Mouse (Mus musculus) spleen, postnatal 36 days (tissue): Measurements from ENCODE around the gene Timm29.
A peak's percentile ranks its signal among the peaks of the same experiment; 100 is the strongest.
"Not testable (repeated sequence)": the region's sequence is repeated elsewhere in the genome, so short reads cannot be mapped to it uniquely, and the experiment has no call there.

Experiments
- DNase-seq, 2 experiments: peaks; one replicate each; pipeline ENCODE4 v3.0.0; 2022; ENCODE audit warnings: low spot score in 2 of 2, mixed read lengths in 1 of 2

The Timm29 gene

DNA sequence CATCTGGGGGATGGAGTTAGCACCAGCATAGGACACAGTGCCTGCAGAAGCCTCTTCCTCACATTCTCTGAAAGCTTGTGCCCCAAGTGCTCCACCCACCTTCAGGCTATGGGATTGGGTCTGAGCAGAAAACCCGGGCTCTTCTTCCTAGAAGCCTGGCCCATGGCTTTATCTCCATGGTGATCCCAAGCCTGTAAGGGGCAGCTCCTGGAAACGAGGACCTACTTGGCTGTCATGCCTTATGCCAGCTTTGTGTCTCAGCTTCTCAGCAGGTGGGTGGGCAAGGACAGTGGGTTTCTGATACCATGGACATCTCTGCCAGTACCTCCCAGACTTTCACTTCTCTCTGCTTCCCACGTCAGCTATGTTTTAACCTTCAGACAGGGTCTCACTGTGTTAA is 14.3 kb upstream of the Timm29 start:
- no peak for DNase-seq

DNA sequence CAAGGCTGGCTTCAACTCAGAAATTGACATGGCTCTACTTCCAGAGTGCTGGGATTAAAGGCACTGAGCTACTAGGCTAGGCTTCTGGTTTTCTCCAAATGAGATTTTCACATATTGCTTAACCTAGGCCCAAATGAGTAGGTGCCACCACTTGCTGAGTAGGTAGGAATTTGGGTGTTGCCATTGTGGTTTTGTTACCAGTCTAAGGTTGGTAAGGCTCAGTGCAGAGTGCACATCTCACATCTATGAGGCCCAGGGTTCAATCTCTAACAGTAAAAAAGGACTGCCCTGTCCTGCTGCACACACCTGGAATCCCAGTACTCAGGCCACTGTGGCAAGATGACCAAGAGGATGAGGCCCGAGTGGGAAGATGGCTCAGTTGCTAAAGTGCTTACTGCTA is 7.1 kb upstream of the Timm29 start:
- DNase-seq = no peak

DNA sequence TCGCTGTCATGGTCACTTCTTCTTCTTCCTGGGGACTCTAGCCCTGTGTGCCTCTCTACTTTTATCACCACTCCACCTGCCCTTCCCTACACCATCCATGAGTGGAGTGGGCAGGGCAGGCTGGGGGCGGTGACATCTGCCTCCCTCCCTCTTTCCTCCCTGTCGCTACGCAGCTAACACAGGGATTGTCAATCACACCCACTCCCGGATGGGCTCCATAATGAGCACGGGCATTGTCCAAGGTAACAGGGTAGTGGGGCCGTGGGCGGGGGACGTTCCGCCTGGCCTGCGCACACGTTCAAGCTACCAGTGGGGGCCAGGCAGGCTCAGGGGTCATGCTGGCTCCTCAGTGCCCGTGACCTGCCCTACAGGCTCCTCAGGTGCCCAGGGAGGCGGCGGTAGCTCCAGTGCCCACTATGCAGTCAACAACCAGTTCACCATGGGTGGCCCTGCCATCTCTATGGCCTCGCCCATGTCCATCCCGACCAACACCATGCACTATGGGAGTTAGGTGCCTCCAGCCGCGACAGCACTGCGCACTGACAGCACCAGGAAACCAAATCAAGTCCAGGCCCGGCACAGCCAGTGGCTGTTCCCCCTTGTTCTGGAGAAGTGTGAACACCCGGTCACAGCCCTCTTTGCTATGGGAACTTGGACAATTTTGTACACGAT is 4.7 kb upstream of the Timm29 start:
- DNase-seq = no peak

DNA sequence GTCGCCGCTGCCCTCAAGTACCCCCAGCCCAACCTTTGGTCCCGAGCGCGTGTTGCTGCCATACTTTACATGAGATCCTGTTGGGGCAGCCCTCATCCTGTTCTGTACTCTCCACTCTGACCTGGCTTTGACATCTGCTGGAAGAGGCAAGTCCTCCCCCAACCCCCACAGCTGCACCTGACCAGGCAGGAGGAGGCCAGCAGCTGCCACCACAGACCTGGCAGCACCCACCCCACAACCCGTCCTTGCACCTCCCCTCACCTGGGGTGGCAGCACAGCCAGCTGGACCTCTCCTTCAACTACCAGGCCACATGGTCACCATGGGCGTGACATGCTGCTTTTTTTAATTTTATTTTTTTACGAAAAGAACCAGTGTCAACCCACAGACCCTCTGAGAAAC is 4.2 kb upstream of the Timm29 start:
- no peak for DNase-seq

DNA sequence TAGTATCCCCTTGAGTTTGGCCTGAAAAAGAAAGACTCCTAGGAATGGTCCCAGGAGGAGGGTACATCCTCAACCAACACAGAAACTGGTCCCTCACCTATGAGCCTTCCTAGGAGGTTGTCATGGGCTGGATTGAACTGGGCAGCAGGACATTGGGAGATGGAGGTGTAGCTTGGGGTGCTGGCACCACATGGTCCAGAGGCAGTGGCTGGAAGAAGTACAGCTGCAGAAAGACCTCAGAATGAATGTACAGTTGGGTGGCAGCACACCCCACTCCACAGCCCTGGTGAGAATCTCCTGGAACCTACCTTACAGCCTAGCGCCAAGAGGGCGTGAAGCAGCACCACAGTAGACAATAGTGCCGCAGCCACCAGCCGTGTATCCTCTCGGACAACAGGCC is 3.0 kb upstream of the Timm29 start:
- DNase-seq = no peak

DNA sequence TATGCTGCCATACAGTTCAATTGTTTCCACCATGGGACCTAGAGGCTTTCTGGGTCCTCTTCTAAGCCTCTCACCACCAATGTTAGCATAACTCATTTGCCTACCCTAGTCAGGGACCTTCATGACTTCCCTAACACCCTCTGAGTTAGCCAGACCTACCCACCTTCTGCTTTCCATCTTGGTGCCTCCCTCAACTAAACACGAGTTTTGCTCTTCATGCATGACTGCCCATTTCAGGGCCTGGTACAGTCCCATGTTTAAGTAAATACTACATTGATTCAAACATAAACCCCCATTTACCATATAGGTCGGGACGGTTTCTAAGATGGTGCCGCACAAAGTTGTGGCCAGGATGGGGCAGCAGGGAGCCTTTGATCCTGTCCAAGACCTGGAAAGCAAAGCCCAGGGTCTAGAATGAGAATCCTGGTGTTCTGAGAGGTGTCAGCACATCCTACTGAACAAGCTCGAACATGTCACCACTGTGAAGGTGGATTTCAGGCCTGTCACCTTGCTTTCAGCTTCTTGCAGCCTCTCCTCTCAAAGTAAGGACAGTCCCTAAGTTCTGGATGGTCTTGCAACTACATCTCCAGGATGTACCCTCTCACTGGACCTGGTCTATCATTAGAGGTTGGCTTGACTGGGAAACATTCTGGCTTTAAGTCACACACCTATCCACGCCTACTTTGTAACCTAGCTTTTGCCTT is 1.2 kb upstream of the Timm29 start:
- DNase-seq = no peak

DNA sequence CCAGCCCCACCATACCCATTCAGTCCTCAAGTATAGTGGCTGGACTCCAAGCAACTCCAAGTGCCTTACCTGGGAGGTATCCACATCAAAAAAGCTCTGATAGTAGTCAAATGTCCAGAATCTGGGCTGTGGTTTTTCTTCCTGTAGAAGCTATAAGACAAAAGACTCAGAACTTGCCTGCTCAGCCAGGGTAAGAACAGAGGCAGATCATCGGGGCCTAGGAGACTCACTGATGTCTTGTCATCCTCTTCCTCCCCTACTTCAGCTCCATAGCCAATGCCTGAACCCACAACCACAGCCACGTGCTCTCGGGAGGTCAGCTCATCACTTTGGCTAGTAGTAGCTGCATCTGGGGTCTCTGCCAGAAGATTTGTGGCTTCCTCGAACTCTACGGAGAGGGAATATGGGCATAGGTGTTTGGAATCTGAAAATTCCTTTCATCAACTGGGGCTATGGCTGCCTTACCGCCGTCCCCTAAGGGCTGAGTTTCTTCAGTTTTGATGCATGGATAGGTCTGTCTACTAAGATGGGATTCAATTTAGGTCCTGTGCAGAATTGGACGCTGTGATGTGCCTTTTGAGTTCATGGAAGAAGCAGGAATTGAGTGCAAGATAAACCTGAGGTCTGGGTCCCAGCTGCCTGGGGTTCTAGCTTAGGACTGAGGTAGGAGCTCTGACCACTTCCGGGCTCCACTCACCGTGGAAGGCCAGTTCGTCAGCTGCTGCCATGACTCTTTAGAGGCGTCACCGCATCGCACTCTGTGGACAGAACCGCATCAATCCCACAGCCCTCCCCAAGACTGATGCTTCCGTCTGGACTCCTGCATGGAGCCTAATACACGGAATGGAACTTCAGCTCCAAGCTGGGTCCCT is 455 bp upstream of the Timm29 start:
- no peak for DNase-seq

DNA sequence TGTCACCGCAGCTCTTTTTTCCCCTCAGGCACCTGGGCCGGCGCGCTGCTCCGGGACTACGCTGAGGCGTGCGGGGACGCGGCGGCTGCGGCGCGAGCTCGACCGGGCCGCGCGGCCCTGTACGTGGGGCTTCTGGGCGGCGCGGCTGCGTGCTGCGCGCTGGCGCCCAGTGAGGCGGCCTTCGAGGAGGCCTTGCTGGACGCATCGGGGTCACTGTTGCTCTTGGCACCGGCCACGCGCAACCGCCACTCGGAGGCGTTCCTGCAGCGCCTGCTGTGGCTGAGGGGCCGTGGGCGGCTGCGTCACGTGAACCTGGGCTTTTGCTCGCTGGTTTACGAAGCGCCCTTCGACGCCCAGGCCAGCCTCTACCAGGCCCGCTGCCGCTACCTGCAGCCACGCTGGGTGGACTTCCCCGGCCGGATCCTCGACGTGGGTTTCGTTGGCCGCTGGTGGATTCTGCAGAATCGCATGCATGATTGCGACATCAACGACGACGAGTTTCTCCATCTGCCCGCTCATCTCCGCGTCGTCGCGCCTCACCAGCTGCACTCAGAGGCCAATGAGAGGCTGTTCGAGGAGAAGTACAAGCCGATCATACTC is 700 bp downstream of the Timm29 start:
- peak; percentile 35 to 46 for DNase-seq

DNA sequence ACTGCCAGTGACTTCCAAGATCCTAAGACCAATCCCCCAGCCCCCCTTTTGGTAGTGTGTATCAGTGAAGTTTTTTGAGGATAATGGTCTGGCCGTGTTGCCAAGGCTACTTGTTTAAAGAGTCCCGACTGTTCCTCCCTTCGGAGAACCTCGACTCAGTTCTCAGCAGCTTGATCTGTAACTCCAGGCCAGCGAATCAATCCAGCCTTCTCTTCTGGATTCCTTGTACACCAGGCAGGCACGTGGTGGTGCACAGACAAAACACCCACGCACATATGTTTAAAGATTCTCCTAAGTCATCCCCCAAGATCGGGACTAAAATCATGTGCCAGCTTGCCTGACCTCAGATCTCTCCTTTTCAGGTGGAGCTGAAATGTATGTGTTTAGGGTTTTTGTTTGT is 1.8 kb downstream of the Timm29 start:
- DNase-seq = not testable (repeated sequence)

DNA sequence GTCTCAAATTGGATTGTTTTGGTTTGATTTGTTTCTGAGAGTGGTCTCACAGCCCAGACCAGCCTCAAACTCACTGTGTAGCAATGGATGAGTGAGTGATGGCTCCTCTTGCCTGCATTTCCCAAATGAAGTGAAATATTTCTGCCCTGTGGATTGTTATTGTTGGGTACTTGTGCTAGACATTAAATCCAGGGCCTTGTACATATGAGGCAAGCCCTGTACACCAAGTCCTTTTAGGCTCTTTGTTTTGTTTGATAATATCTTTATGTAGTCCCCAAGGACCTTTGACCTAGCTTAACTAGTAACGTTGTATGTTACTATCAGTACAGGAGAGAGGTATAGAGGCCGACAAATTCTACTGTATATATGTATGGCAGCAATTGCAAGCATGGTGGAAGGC is 2.3 kb downstream of the Timm29 start:
- DNase-seq = no peak

DNA sequence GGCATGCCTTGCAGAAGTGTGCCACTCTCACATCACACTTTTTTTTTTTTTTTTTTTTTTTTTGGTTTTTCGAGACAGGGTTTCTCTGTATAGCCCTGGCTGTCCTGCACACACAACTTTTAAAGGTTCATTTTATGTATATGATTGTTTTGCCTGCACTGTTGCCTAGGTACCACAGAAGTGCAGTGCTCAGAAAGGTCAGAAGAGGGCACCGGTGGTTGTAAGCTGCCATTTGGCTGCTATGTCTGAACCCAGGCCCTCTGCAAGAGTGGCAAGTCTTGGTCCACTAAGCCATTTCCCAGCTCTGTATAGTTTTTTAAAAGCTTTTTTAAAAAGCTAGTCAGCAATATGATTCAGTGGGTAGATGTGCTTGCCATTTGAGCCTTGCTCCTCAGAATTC is 5.7 kb downstream of the Timm29 start:
- DNase-seq = peak in 1 of 2 experiments; percentile 20

DNA sequence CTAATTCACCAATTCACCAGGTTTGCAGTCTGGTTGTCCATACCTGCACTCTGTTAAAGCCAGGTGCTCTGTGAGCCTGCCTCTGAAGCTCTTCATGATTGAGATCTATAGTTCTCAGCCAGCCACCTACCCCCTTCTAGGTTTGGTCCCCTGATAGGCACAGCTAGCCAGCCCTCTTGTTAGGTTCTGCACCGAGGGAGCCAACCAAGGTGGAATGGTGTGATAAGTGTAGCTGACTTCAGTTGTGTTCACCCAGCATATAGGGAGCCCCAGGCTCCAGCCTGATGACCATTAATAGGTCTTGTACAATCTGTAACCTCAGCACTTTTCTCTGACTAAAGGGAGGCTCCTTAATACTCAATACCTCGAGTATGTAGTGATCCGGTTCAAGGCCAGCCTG is 7.7 kb downstream of the Timm29 start:
- DNase-seq = no peak

DNA sequence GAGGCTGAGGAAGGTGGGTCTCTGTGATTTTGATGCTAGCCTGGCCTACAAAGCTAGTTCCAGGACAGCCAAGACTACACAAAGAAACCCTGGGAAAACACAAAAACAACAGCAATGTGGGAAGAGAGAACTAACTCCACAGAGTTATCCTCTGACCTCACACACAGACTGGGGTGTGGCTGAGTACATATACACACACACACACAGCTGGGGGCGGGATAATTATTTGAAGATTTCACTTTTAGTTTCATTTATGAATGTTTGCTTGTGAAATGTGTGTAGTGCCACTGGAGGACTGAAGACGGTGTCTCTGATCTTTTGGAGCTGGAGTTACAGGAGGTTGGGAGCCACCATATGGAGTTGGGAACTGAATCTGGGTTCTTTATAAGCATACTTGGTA is 8.6 kb downstream of the Timm29 start:
- DNase-seq = no peak

DNA sequence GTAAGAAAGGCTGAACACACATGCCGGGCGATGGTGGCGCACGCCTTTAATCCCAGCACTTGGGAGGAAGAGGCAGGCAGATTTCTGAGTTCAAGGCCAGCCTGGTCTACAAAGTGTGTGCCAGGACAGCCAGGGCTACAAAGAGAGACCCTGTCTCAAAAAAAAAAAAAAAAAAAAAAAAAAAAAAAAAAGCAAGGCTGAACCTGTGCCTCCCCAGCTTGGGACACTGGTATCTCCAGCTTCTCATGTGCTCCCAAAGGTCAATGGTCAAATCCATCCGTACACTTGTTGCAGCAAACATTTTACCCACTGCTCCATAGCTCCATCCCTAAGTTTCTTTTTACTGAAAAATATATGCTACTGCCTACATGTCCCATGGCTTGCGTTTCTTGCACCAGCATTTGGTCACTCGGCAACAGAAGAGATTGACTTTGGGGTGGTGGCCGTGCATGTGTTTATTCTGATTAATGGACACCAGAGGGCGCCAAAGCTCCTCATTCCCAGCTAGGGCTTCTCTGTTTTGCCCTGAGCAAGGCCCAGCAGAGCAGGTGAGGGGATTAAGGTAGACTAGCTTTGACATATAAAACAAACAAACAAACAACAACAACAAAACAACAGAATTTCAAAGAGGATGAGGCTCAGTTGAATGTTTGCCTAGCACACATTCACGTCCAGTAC is 9.3 kb downstream of the Timm29 start:
- peak; percentile 63 to 68 for DNase-seq

DNA sequence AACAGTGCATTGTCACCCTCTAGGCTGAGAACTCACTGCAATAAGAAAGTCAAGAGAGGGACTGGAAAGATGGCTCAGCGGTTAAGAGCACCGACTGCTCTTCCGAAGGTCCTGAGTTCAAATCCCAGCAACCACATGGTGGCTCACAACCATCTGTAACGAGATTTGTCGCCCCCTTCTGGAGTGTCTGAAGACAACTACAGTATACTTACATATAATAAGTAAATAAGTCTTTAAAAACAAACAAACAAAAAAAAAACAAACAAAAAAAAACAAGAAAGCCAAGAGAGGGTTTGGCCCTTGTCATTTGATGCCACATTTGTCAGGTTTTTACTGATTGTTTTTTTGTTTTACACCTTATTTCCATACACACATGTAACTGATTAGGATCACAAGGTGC is 11.6 kb downstream of the Timm29 start:
- DNase-seq = no peak

DNA sequence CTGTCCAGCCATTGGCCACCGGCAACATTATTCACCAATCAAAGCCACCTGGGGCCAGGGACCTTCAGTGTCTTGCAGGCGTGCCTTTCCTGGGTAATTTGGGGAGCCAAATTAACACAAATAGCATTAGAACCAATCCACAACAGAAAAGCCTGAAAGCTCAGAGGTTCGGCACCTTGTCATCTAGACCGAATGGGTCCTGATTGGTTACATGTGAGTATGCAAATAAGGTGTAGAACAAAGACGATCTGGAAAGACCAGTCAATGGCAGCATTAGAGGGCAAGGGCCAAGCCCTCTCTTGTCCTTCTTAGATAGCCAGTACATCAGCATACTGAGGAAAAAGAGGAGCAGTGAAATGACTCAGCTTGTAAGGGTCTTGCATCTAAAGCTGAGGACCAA is 13.3 kb downstream of the Timm29 start:
- no peak for DNase-seq

DNA sequence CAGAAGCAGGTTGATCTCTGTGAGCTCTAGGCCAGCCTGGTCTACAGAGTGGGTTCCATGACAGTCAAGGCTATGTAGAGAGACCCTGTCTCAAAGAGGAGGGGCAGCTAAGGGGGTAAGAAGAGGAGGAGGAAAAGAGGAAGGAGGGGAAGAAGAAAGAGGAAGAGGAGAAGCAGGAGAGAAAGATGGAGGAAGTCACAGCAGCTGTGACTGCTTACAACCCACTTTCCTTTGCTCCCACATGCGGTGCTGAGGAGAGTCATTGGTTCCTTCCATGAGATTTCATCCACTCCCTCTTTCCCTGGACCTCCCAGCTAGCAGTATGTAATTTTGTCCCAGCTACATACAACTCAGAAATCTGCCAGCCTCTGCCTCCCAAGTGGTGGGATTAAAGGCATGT is 14.1 kb downstream of the Timm29 start:
- DNase-seq = no peak

DNA sequence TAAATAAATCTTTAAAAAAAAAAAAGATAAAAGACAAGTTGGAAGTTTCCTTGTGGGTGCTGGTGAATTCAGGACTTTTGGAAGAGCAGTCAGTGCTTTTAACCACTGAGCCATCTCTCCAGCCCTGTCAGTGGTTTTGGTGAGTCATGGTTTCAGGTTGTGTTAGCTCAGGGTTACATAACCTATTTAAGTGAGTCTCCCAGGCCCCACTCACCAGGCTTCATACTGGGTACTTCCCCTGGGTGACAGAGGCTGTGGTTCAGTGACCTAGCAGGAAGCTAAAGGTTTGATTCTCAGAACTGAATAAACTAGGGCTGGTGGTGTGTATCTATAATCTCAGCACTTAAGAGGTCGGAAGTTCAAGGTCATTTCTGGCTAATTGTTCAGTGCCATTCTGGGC is 17.3 kb downstream of the Timm29 start:
- DNase-seq = peak; percentile 87 to 91

DNA sequence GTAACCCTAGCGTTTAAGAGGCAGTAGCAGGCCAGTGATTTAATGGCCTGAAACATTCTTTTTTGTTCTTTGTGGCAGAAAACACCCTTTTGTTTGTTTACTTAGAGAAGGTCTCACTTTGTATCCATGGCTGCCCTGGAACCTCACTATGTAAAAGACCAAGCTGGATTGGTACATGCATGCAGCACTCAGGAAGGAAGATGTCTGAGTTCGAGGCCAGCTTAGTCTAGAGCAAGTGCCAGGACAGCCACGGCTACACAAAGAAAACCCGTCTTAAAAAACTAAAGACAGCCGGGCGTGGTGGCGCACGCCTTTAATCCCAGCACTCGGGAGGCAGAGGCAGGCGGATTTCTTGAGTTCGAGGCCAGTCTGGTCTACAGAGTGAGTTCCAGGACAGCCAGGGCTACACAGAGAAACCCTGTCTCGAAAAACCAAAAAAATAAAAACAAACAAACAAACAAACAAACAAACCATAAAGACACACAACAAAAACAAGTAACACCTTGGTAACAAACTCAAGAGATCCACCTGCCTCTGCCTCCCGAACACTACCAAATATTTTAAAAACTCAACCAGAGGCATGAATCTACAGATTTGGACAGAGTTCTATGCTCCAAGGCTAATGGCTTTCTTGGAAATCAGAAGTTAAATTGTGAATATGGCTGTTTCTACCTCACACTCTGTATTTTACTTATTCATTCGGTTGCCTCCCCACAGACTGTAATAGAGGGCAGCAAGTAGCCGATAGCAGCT is 22.5 kb downstream of the Timm29 start:
- no peak for DNase-seq

DNA sequence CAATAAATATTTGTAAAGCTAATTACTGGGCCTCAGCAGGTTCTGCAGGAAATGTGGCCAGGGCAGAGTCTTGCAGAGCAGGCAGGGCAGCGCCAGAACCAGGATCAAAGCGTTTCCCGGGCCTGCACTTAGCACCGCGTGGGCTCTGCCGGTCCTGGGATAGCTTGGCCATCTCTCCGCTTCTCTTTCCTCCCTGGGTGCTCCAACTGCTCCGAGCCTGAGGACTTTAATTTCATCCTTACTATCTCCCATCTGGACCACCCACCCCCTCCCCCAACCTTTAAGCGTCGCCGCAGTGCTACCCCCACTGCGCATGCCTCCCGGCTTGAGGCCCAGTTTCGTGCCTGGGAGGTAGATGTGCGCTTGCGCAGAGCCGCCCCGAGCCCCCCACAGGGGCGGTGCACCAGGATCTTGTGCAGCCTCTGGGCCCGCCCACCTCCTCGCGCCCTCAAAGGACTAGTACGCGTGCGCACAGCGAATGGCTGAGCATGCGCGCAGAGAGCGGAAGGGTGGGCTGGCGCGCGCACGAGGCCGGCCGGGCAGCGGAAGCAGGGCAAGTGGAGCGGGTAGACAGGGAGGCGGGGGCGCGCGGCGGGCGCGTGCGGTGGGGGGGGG is 23.2 kb downstream of the Timm29 start, which contains the start of gene Smarca4:
Gene Smarca4 (plus strand): TSS at position 553 of the 615 bp plus-strand sequence.
- DNase-seq = peak; percentile 99
